Mouse (Mus musculus): Measurements from ENCODE around the gene Spats2. TPM values are rescaled to one million over a fixed set of nuclear protein-coding genes. Genes with fewer than 3 reads are reported as not detected.

Gene Spats2
- total RNA-seq, 2 experiments from 2014 or later: 34.8 to 35.6 TPM

GRCm38 (mm10) chr15:99088292-99088691 lies 37.4 kb upstream of the Spats2 start:
- intact Hi-C loops (cut with DNase I): loop anchor here (5.0 to 10.0 kb wide), 2 partner anchors 86 to 177 kb away; no protein-coding TSS in a partner anchor
- peak; percentile 45 to 64 for DNase-seq (ENCODE audit: extremely low spot score in 1 of 2, low spot score in 2 of 2)
- TF ChIP-seq CTCF (IDR thresholded peaks at IDR 0.05): peak; percentile 87
- 0 out of 2 replicates have a peak overlapping the region, but pooled peaks have one; percentile 5 for H3K4me3 ChIP-seq
- H3K27ac ChIP-seq: no peak overlapping the region

- Histone ChIP-seq H3K27ac (no peak overlapping the region), H3K4me3 (no peak overlapping the region)
- no peak for TF ChIP-seq CTCF (IDR thresholded peaks at IDR 0.05)
- intact Hi-C loops (cut with DNase I): loop anchor here (5.0 to 10.0 kb wide), 2 partner anchors 87 to 176 kb away; no protein-coding TSS in a partner anchor
- DNase-seq (ENCODE audit: extremely low spot score in 1 of 2, low spot score in 2 of 2): no peak
Observed at GRCm38 (mm10) chr15:99089069-99089468, 36.6 kb upstream of the Spats2 start.

GRCm38 (mm10) chr15:99092870-99093269 lies 32.8 kb upstream of the Spats2 start, which contains the start of gene Dnajc22:
Gene Dnajc22, plus strand, starts transcription at chr15:99093170.
- H3K4me3 ChIP-seq: peak within 1 kb of the TSS; percentile 44
- intact Hi-C loops (cut with DNase I): no loop called here
- no peak for TF ChIP-seq CTCF (IDR thresholded peaks at IDR 0.05)
- H3K27ac ChIP-seq: no peak within 1 kb of the TSS
- DNase-seq (ENCODE audit: extremely low spot score in 1 of 2, low spot score in 2 of 2): no peak

- TF ChIP-seq CTCF (IDR thresholded peaks at IDR 0.05): peak; percentile 43
- DNase-seq (ENCODE audit: extremely low spot score in 1 of 2, low spot score in 2 of 2): no peak
- intact Hi-C loops (cut with DNase I): no loop called here
- Histone ChIP-seq H3K27ac (no peak overlapping the region), H3K4me3 (peak overlapping the region; percentile 44)
Observed at GRCm38 (mm10) chr15:99093291-99094258, 32.1 kb upstream of the Spats2 start.

- DNase-seq (ENCODE audit: extremely low spot score in 1 of 2, low spot score in 2 of 2): no peak
- Histone ChIP-seq H3K4me3 (no peak overlapping the region), H3K27ac (no peak overlapping the region)
- intact Hi-C loops (cut with DNase I): loop anchor here (5.0 kb wide), 1 partner anchor 42 kb away; no protein-coding TSS in a partner anchor
- TF ChIP-seq CTCF (IDR thresholded peaks at IDR 0.05): no peak; the same call in 1 of the 2 replicates
Observed at GRCm38 (mm10) chr15:99094631-99095270, 31.0 kb upstream of the Spats2 start.

- H3K4me3 ChIP-seq: no peak overlapping the region
- H3K27ac ChIP-seq: no peak overlapping the region
- intact Hi-C loops (cut with DNase I): loop anchor here (5.0 kb wide), 1 partner anchor 43 kb away; no protein-coding TSS in a partner anchor
- TF ChIP-seq CTCF (IDR thresholded peaks at IDR 0.05): no peak
- no peak for DNase-seq (ENCODE audit: extremely low spot score in 1 of 2, low spot score in 2 of 2)
Observed at GRCm38 (mm10) chr15:99095356-99095755, 30.4 kb upstream of the Spats2 start.

- DNase-seq (ENCODE audit: extremely low spot score in 1 of 2, low spot score in 2 of 2): no peak
- intact Hi-C loops (cut with DNase I): loop anchor here (5.0 kb wide), 1 partner anchor 44 kb away; no protein-coding TSS in a partner anchor
- Histone ChIP-seq H3K4me3 (no peak overlapping the region; the same call in 1 of the 2 replicates), H3K27ac (no peak overlapping the region)
- no peak for TF ChIP-seq CTCF (IDR thresholded peaks at IDR 0.05)
Observed at GRCm38 (mm10) chr15:99096061-99096793, 29.5 kb upstream of the Spats2 start.

GRCm38 (mm10) chr15:99096831-99097500 lies 28.8 kb upstream of the Spats2 start:
- intact Hi-C loops (cut with DNase I): loop anchor here (5.0 kb wide), 1 partner anchor 45 kb away; no protein-coding TSS in a partner anchor
- no peak for TF ChIP-seq CTCF (IDR thresholded peaks at IDR 0.05)
- H3K4me3 ChIP-seq: peak overlapping the region; percentile 30
- H3K27ac ChIP-seq: no peak overlapping the region
- no peak for DNase-seq (ENCODE audit: extremely low spot score in 1 of 2, low spot score in 2 of 2)

GRCm38 (mm10) chr15:99097840-99098492 lies 27.8 kb upstream of the Spats2 start:
- intact Hi-C loops (cut with DNase I): loop anchor here (5.0 kb wide), 1 partner anchor 46 kb away; no protein-coding TSS in a partner anchor
- DNase-seq (ENCODE audit: extremely low spot score in 1 of 2, low spot score in 2 of 2): no peak
- TF ChIP-seq CTCF (IDR thresholded peaks at IDR 0.05): no peak
- Histone ChIP-seq H3K4me3 (peak overlapping the region; percentile 36), H3K27ac (no peak overlapping the region)

GRCm38 (mm10) chr15:99098493-99098861 lies 27.2 kb upstream of the Spats2 start:
- intact Hi-C loops (cut with DNase I): loop anchor here (5.0 kb wide), 1 partner anchor 46 kb away; no protein-coding TSS in a partner anchor
- H3K4me3 ChIP-seq: no peak overlapping the region
- TF ChIP-seq CTCF (IDR thresholded peaks at IDR 0.05): no peak
- DNase-seq (ENCODE audit: extremely low spot score in 1 of 2, low spot score in 2 of 2): no peak
- no peak overlapping the region for H3K27ac ChIP-seq

Data from left cerebral cortex, adult 2 months (tissue).